Mouse (Mus musculus) heart, embryonic 11.5 days (tissue): Measurements from ENCODE around the gene Barhl2. TPM values are rescaled to one million over a fixed set of nuclear protein-coding genes. Genes with fewer than 3 reads are reported as not detected.
A peak's percentile ranks its signal among the peaks of the same experiment; 100 is the strongest.

Experiments
- ATAC-seq: fragments of 200-750 bp; cut with Nextera tagmentation; replicated peaks from 2 replicates; pipeline ENCODE4 v1.8.0; 2017; ENCODE audit warnings: moderate library complexity; ENCODE audit not compliant: insufficient number of reproducible peaks, low FRiP score, low TSS enrichment
- H3K27ac ChIP-seq: fragments of 300-500 bp; sonication (generic); 2 replicates; pipeline ENCODE4 v1.5.1; 2014; ENCODE audit warnings: mild to moderate bottlenecking, low read depth, low read length
- H3K27me3 ChIP-seq: fragments of 300-500 bp; sonication (generic); 2 replicates; pipeline ENCODE4 v1.6.1; 2014; ENCODE audit warnings: mild to moderate bottlenecking, low read length, mixed read lengths; ENCODE audit not compliant: control insufficient read depth, insufficient read depth
- H3K36me3 ChIP-seq: fragments of 300-500 bp; sonication (generic); 2 replicates; pipeline ENCODE4 v1.6.1; 2014; ENCODE audit warnings: mild to moderate bottlenecking, low read length, moderate library complexity, mixed read lengths; ENCODE audit not compliant: control insufficient read depth, insufficient read depth
- H3K4me1 ChIP-seq: fragments of 300-500 bp; sonication (generic); 2 replicates; pipeline ENCODE4 v1.6.1; 2014; ENCODE audit warnings: low read length; ENCODE audit not compliant: control insufficient read depth, insufficient read depth
- H3K4me2 ChIP-seq: fragments of 300-500 bp; sonication (generic); 2 replicates; pipeline ENCODE4 v1.6.1; 2014; ENCODE audit warnings: mild to moderate bottlenecking, moderate library complexity
- H3K4me3 ChIP-seq: fragments of 300-500 bp; sonication (generic); 2 replicates; pipeline ENCODE4 v1.5.1; 2014; ENCODE audit warnings: low read depth, low read length
- H3K9ac ChIP-seq: fragments of 300-500 bp; sonication (generic); 2 replicates; pipeline ENCODE4 v1.6.1; 2014; ENCODE audit warnings: mild to moderate bottlenecking, low read depth, low read length, moderate library complexity
- H3K9me3 ChIP-seq: fragments of 300-500 bp; sonication (generic); replicated peaks from 2 replicates; pipeline ENCODE4 v1.6.1; 2016; ENCODE audit warnings: low read length; ENCODE audit not compliant: control insufficient read depth
- WGBS: fragments of 180-500 bp; shearing (Covaris S2); extraction: QIAGEN DNeasy Blood & Tissue Kit; methylation state at CpG from one replicate; pipeline ENCODE4 v1.1.7; 2014; ENCODE audit not compliant: insufficient replicate concordance; 5-methylcytosine and 5-hydroxymethylcytosine counted together
- polyA plus RNA-seq: library from polyadenylated mRNA; unstranded; fragments of >200 nt; fragmentation: Nextera tagmentation; extraction: Ambion mirVana; gene quantifications from 2 replicates; pipeline ENCODE4 v1.2.1, GENCODE M21; 2014

Gene Barhl2
- polyA plus RNA-seq, 1 experiment from 2014 or later, result not detected

- no peak for ATAC-seq
- no peaks in the 10 kb centered on the region for H3K36me3 ChIP-seq
- peaks cover 7% of the 10 kb centered on the region for H3K4me1 ChIP-seq
- H3K9ac ChIP-seq, result no peak overlapping the region
- H3K4me2 ChIP-seq, result peak overlapping the region; percentile 93
- peaks cover 87% of the 10 kb centered on the region for H3K27me3 ChIP-seq
- H3K9me3 ChIP-seq, result no peaks in the 10 kb centered on the region
- under 1% methylated on average over 63 of the region's 63 CpGs for WGBS
- peak overlapping the region; percentile 52 for H3K4me3 ChIP-seq
- no peak overlapping the region for H3K27ac ChIP-seq
Measured at GRCm38 (mm10) chr5:106457111-106457925, 648 bp downstream of the Barhl2 start.

GRCm38 (mm10) chr5:106455984-106456383 lies 2.0 kb downstream of the Barhl2 start:
- 5% methylated on average over 7 of the region's 7 CpGs for WGBS
- Histone ChIP-seq H3K27ac (no peak overlapping the region), H3K36me3 (no peaks in the 10 kb centered on the region), H3K9ac (no peak overlapping the region), H3K4me2 (no peak overlapping the region), H3K4me1 (peaks cover 10% of the 10 kb centered on the region), H3K4me3 (no peak overlapping the region), H3K27me3 (peaks cover 89% of the 10 kb centered on the region), H3K9me3 (no peaks in the 10 kb centered on the region)
- no peak for ATAC-seq

GRCm38 (mm10) chr5:106455106-106455920 lies 2.7 kb downstream of the Barhl2 start:
- Histone ChIP-seq H3K36me3 (no peaks in the 10 kb centered on the region), H3K4me1 (peaks cover 10% of the 10 kb centered on the region), H3K27me3 (peaks cover 89% of the 10 kb centered on the region), H3K27ac (no peak overlapping the region), H3K9me3 (no peaks in the 10 kb centered on the region), H3K4me2 (no peak overlapping the region), H3K9ac (no peak overlapping the region), H3K4me3 (no peak overlapping the region)
- ATAC-seq, result no peak
- 2% methylated on average over 17 of the region's 17 CpGs for WGBS

DNA sequence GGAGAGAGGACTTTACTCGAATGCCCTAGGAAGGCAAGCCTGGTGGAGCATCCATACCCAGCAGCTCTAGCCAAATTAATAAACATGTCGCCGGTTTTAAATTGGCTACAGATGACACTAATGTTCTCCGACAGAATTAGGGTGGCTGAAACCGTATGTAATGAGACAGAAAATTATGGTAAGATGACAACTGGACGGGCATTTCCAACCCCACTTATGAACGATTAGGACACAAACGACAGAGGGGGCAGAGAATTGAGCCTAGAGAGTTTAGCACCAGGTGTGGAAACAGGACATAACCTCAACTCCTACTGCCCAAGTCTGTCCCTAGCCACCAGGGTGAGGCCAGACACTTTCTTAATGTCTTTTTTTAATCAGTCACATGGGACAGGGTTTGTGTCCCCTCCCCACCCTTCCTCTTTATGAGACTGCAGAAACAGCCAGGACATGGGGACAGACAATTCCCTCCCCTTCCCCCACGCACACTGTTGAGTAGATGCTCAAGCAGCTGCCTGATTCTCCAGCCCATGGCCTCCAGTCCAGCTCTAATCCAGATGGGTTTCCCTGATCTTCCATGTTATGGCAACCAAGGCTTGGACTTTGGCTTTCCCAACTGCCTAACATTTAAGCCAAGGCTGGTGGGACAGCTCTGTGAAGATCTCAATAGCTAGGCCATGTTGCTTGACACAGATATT lies 3.4 kb downstream of the Barhl2 start:
- no peaks in the 10 kb centered on the region for H3K36me3 ChIP-seq
- 2% methylated on average over 9 of the region's 9 CpGs for WGBS
- ATAC-seq, result no peak
- H3K27ac ChIP-seq, result no peak overlapping the region
- H3K4me2 ChIP-seq, result no peak overlapping the region
- no peak overlapping the region for H3K9ac ChIP-seq
- H3K9me3 ChIP-seq, result no peaks in the 10 kb centered on the region
- peaks cover 10% of the 10 kb centered on the region for H3K4me1 ChIP-seq
- no peak overlapping the region for H3K4me3 ChIP-seq
- peaks cover 91% of the 10 kb centered on the region for H3K27me3 ChIP-seq

DNA sequence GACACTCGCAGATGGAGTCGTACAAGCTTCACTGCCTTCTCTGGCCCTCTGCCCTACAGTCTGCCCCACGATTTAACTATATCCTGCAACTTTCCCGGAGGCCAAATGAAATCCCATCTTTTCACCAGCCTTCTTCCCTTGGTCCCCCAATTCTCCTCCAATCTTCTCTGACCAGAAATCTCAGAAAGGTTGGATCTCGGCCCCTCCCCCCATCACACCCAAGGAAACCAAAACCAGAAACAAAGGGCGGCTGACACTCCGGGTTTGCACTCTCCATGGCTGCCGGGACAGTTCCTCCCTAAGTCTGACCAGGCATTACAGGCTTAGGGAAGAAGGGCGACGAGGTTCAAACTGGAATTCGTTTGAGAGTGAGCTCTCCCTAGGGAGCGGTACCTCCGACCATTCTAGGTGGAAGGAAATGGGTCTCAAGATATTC lies 4.1 kb downstream of the Barhl2 start:
- Histone ChIP-seq H3K4me1 (peaks cover 10% of the 10 kb centered on the region), H3K4me2 (peak overlapping the region; percentile 38; the same call in 1 of the 2 replicates), H3K27me3 (peaks cover 91% of the 10 kb centered on the region), H3K9me3 (no peaks in the 10 kb centered on the region), H3K4me3 (no peak overlapping the region), H3K27ac (no peak overlapping the region), H3K36me3 (no peaks in the 10 kb centered on the region), H3K9ac (no peak overlapping the region)
- WGBS, result 0% methylated on average over 13 of the region's 13 CpGs
- ATAC-seq, result no peak

DNA sequence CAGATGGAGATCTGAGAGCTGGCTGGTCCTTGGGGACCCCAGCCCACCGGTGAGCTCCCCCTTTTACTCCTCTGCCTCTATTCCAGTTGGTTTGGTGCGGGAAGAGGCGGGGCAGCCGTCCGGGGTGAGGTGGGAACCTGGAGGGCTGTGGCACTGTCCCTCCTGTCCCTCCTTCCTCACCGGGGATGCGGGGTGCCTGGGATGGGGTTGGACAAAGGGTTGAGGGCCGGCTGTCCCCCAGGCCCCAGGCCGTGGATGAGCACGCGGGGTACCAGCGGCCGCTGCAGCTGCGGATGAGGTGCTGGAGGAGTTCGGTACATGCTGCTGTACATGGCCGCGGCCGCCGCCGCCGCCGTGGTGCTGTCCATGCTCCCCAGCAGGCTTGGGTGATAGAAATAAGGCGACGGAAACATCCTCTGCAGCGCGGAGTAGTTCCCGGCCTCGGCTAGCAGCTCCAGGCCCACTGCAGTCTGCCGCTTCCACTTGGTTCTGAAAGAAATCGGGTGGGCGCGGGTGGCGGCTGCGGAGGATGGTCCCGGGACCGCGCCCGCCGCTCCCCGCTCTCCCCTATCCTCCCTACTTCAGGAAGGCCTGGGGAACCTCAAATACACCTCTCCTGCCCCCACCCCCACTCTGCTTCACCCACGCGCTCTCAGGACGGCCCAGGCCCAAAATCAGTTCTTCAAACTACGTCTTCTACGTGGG lies 4.6 kb downstream of the Barhl2 start:
- under 1% methylated on average over 45 of the region's 45 CpGs for WGBS
- Histone ChIP-seq H3K27ac (no peak overlapping the region), H3K4me3 (peak overlapping the region; percentile 22), H3K36me3 (no peaks in the 10 kb centered on the region), H3K4me1 (peaks cover 5% of the 10 kb centered on the region; the same call in 1 of the 2 replicates), H3K4me2 (peak overlapping the region; percentile 38), H3K9ac (no peak overlapping the region), H3K27me3 (peaks cover 91% of the 10 kb centered on the region), H3K9me3 (no peaks in the 10 kb centered on the region)
- ATAC-seq, result no peak

DNA sequence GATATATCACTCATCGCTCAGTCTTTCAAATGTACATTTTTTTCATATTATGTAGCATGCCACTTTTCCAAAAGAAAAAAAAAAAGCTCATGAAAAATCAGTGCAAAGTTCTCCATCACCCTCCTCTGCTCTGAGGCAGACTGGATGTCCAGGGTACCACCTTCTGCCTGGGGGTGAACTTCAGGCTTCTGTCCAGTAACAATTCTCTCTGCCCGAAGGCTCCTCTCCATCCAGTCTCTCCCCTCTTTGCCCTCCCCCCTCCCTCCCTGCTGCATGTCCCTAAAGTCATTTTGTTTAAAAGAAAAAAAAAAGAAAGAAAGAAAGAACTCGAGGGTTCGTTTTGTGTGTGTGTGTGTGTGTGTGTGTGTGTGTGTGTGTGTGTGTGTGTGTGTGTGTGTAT lies 5.3 kb downstream of the Barhl2 start:
- H3K4me2 ChIP-seq, result no peak overlapping the region
- WGBS, result 6% methylated on average over 4 of the region's 4 CpGs
- no peak overlapping the region for H3K27ac ChIP-seq
- ATAC-seq, result no peak
- H3K27me3 ChIP-seq, result peaks cover 91% of the 10 kb centered on the region
- H3K36me3 ChIP-seq, result no peaks in the 10 kb centered on the region
- H3K9ac ChIP-seq, result no peak overlapping the region
- no peaks in the 10 kb centered on the region for H3K9me3 ChIP-seq
- peaks cover 4% of the 10 kb centered on the region; the same call in 1 of the 2 replicates for H3K4me1 ChIP-seq
- no peak overlapping the region for H3K4me3 ChIP-seq
